Mouse (Mus musculus): ENCODE measurements around the gene Adsl.

- TF ChIP-seq CTCF (IDR thresholded peaks at IDR 0.05; ENCODE audit: control insufficient read depth, insufficient read depth, insufficient read length) (no peak), USF1 (IDR thresholded peaks at IDR 0.05; ENCODE audit: low read depth) (no peak), MAX (IDR thresholded peaks at IDR 0.05) (no peak), CEBPB (IDR thresholded peaks at IDR 0.05; ENCODE audit: low read depth) (no peak), FOSL1 (IDR thresholded peaks at IDR 0.05; ENCODE audit: insufficient read depth, low read length, poor library complexity, severe bottlenecking) (no peak), MYOG (IDR thresholded peaks at IDR 0.05; ENCODE audit: control insufficient read depth, extremely low read depth, insufficient read length) (no peak), MYOD1 (IDR thresholded peaks at IDR 0.05; ENCODE audit: control insufficient read depth, insufficient read length, low read depth) (no peak)
These were observed 57.9 kb downstream of the Adsl start for GRCm38 (mm10) chr15:81006127-81006735.
